Mouse (Mus musculus) ES-E14 (cell line): Measurements from ENCODE around the gene Syt8. TPM values are rescaled to one million over a fixed set of nuclear protein-coding genes. Genes with fewer than 3 reads are reported as not detected.

Experiments
- DNase-seq: peaks from one replicate; pipeline ENCODE4 v3.0.0-alpha.2; 2013; ENCODE audit warnings: low read depth, low spot score
- H3K27ac ChIP-seq: 2 replicates; pipeline ENCODE4 v1.5.1; 2012; ENCODE audit warnings: low read depth, mild to moderate bottlenecking, low read length, moderate library complexity, mixed read lengths; ENCODE audit not compliant: poor library complexity, insufficient read depth, severe bottlenecking
- H3K36me3 ChIP-seq: 2 replicates; pipeline ENCODE4 v1.6.1; 2012; ENCODE audit warnings: mild to moderate bottlenecking, low read length, moderate library complexity, mixed read lengths; ENCODE audit not compliant: control insufficient read depth, poor library complexity, insufficient read depth, severe bottlenecking
- H3K4me1 ChIP-seq, 2 experiments: fragments of 150-350 bp in 1 of 2; sonication (generic) in 1 of 2; 2 replicates each; pipeline ENCODE4 v1.6.1; 2012; ENCODE audit warnings: low read length in 2 of 2, mild to moderate bottlenecking in 1 of 2, mixed read lengths in 1 of 2; ENCODE audit not compliant: control insufficient read depth in 2 of 2, insufficient read depth in 2 of 2, poor library complexity in 1 of 2
- H3K4me3 ChIP-seq, 2 experiments: fragments of 150-350 bp in 1 of 2; sonication (generic) in 1 of 2; 2 replicates each; pipeline ENCODE4 v1.5.1; 2012; ENCODE audit warnings: low read length in 2 of 2, low read depth in 1 of 2, mild to moderate bottlenecking in 1 of 2, mixed read lengths in 1 of 2; ENCODE audit not compliant: insufficient read depth in 1 of 2, poor library complexity in 1 of 2, severe bottlenecking in 1 of 2
- H3K9ac ChIP-seq: 2 replicates; pipeline ENCODE4 v1.6.1; 2012; ENCODE audit warnings: low read depth, mild to moderate bottlenecking, low read length, mixed read lengths; ENCODE audit not compliant: poor library complexity, insufficient read depth, severe bottlenecking
- H3K9me3 ChIP-seq: fragments of 150-350 bp; sonication (generic); 2 replicates; pipeline ENCODE4 v1.6.1; 2012; ENCODE audit warnings: low read depth, mild to moderate bottlenecking, low read length; ENCODE audit not compliant: control insufficient read depth, insufficient read depth
- CHD2 ChIP-seq: IDR thresholded peaks from 2 replicates; pipeline ENCODE4 v1.6.1; 2014; ENCODE audit warnings: mild to moderate bottlenecking, low read depth, low read length, inconsistent platforms
- HCFC1 ChIP-seq: IDR thresholded peaks from 2 replicates; pipeline ENCODE4 v1.6.1; 2012; ENCODE audit warnings: low read length, inconsistent platforms, borderline replicate concordance; ENCODE audit not compliant: insufficient read depth
- MAFK ChIP-seq: IDR thresholded peaks from 2 replicates; pipeline ENCODE4 v1.6.1; 2014; ENCODE audit warnings: mild to moderate bottlenecking, low read depth, low read length, inconsistent platforms; ENCODE audit not compliant: insufficient read depth
- ZC3H11A ChIP-seq: IDR thresholded peaks from 2 replicates; pipeline ENCODE4 v1.6.1; 2012; ENCODE audit warnings: low read depth, mild to moderate bottlenecking, inconsistent platforms, low read length, borderline replicate concordance
- ZNF384 ChIP-seq: IDR thresholded peaks from 2 replicates; pipeline ENCODE4 v1.6.1; 2012; ENCODE audit warnings: low read depth, low read length, inconsistent platforms
- in situ Hi-C, 2 experiments: fragments of 600-800 bp; cut with MboI; formaldehyde crosslinking; loops; one replicate each; pipeline ENCODE4 v1.15.1; 2025; ENCODE audit warnings: low sequenced_read_pairs in 2 of 2, inconsistent platforms in 1 of 2; ENCODE audit not compliant: unreplicated experiment in 2 of 2
- total RNA-seq: library from RNA; depleted of rRNA; stranded (reverse); fragments of 300-350 nt; gene quantifications from 2 replicates; pipeline ENCODE4 v1.2.3, GENCODE M21; 2012

Syt8 gene
- total RNA-seq, 1 experiment = 0.94 TPM

DNA sequence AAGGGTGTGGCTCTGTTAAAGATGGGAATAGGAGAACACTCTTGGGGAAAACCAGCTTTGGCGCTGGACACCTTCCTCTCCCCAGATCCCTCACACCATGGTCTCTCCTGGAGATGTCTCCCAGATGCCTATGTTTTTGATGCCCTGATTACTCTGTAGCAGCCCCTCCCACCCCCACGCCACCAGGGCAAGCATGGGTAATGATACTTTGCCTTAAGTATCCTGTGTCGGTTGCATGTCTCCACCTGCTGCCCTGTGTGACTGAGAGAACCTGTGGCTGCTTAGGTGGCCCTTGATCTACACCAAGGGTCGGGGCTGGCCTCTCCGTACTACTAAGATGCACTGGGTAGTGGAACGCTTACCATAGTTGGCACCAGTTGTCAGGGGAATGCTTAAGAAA is 43.4 kb downstream of the Syt8 start:
- H3K9ac ChIP-seq = no peak overlapping the region
- no peak overlapping the region for H3K4me3 ChIP-seq
- TF ChIP-seq MAFK (no peak), HCFC1 (no peak), ZC3H11A (no peak), ZNF384 (no peak), CHD2 (no peak)
- H3K4me1 ChIP-seq = peaks cover 0 to 5% of the 10 kb centered on the region in 2 experiments; a peak in 1 of 4 replicates
- in situ Hi-C loops = no loop called here
- DNase-seq = no peak
- no peak overlapping the region for H3K27ac ChIP-seq
- no peaks in the 10 kb centered on the region for H3K9me3 ChIP-seq
- H3K36me3 ChIP-seq = no peaks in the 10 kb centered on the region

DNA sequence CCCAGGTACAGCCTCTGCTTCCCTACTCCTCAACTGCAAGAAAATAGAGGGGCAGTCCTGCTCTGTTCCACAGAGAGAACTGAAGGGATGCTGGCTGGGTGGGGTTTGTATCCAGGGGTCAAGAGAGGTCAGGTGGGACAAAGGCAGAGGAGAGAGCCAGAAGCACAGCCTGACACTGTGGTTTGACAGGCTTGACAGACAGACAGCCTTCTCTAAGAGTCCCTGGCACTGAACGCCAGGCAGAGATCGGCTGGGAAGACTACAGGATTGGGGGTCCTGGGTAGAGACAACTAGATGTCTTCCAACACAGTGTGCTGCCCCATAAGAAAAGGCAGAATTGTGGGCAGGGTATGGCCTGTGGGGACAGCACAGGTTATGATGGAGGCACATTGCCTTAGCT is 43.9 kb downstream of the Syt8 start:
- no peak for DNase-seq
- no peaks in the 10 kb centered on the region for H3K36me3 ChIP-seq
- no peaks in the 10 kb centered on the region for H3K9me3 ChIP-seq
- no peak overlapping the region for H3K4me3 ChIP-seq
- in situ Hi-C loops = no loop called here
- no peak overlapping the region for H3K27ac ChIP-seq
- H3K4me1 ChIP-seq = peaks cover 0 to 5% of the 10 kb centered on the region in 2 experiments; a peak in 1 of 4 replicates
- TF ChIP-seq ZNF384 = no peak
- no peak for TF ChIP-seq MAFK
- no peak for TF ChIP-seq ZC3H11A
- TF ChIP-seq HCFC1 = no peak
- no peak for TF ChIP-seq CHD2
- H3K9ac ChIP-seq = no peak overlapping the region

GRCm38 (mm10) chr7:142479307-142479706 is 44.7 kb downstream of the Syt8 start:
- H3K4me1 ChIP-seq = peaks cover 0 to 5% of the 10 kb centered on the region in 2 experiments; a peak in 1 of 4 replicates
- no peak overlapping the region for H3K27ac ChIP-seq
- H3K9me3 ChIP-seq = no peaks in the 10 kb centered on the region
- H3K9ac ChIP-seq = no peak overlapping the region
- no peak overlapping the region for H3K4me3 ChIP-seq
- TF ChIP-seq HCFC1 (no peak), MAFK (no peak), CHD2 (no peak), ZNF384 (no peak), ZC3H11A (no peak)
- DNase-seq = no peak
- in situ Hi-C loops = no loop called here
- no peaks in the 10 kb centered on the region for H3K36me3 ChIP-seq

- no peak overlapping the region for H3K27ac ChIP-seq
- no peak for TF ChIP-seq MAFK
- TF ChIP-seq CHD2 = no peak
- TF ChIP-seq HCFC1 = no peak
- TF ChIP-seq ZC3H11A = no peak
- TF ChIP-seq ZNF384 = no peak
- no peak overlapping the region for H3K9ac ChIP-seq
- H3K9me3 ChIP-seq = no peaks in the 10 kb centered on the region
- H3K4me1 ChIP-seq = peaks cover 0 to 5% of the 10 kb centered on the region in 2 experiments; a peak in 1 of 4 replicates
- in situ Hi-C loops = no loop called here
- no peak for DNase-seq
- no peaks in the 10 kb centered on the region for H3K36me3 ChIP-seq
- no peak overlapping the region for H3K4me3 ChIP-seq
Measured at GRCm38 (mm10) chr7:142479886-142480285, 45.2 kb downstream of the Syt8 start.

GRCm38 (mm10) chr7:142480661-142481060 is 46.0 kb downstream of the Syt8 start:
- TF ChIP-seq ZC3H11A (no peak), HCFC1 (no peak), ZNF384 (no peak), CHD2 (no peak), MAFK (no peak)
- H3K27ac ChIP-seq = no peak overlapping the region

More at GRCm38 (mm10) chr7:142480661-142481060, 46.0 kb downstream of the Syt8 start:
- in situ Hi-C loops = no loop called here
- Histone ChIP-seq H3K4me3 (no peak overlapping the region), H3K9ac (no peak overlapping the region), H3K36me3 (no peaks in the 10 kb centered on the region), H3K9me3 (no peaks in the 10 kb centered on the region), H3K4me1 (peaks cover 0 to 5% of the 10 kb centered on the region in 2 experiments; a peak in 1 of 4 replicates)
- no peak for DNase-seq
